Comparison of ENCODE assay signal across 14 mouse cellular contexts in genomic region chr15:27477159-27477558, GRCm38 (mm10). TPM values are rescaled to one million over a fixed set of nuclear protein-coding genes. Genes with fewer than 3 reads are reported as not detected.
DNase-seq lines count a peak whose midpoint lies in the region; ATAC-seq and TF ChIP-seq lines count a peak whose summit lies in the region.
"Had no signal": no experiment of that assay in that cellular context is flagged by ENCODE, and none has a peak within 500 bp of the region (broad histone marks: within the 10 kb centered on the region; RNA-seq: fewer than 3 reads in every experiment).

No protein-coding gene starts in this region.

- no peaks in the 10 kb centered on the region for H3K9me3 ChIP-seq in heart, embryonic 11.5 days (replicated peaks; ENCODE audit: control insufficient read depth, low read length)
- H3K9me3 ChIP-seq in stomach, postnatal 0 days (ENCODE audit: control insufficient read depth, low read length): no peaks in the 10 kb centered on the region
- H3K9me3 ChIP-seq: embryonic facial prominence, embryonic 13.5 days; neural tube, embryonic 12.5 days had no signal

- H3K9ac ChIP-seq in heart, embryonic 11.5 days (ENCODE audit: low read depth, low read length): no peak overlapping the region
- no peak overlapping the region for H3K9ac ChIP-seq in stomach, postnatal 0 days (ENCODE audit: low read length)
- H3K9ac ChIP-seq: embryonic facial prominence, embryonic 13.5 days; neural tube, embryonic 12.5 days had no signal

- no peak for TF ChIP-seq POLR2A in testis, adult 2 months (IDR thresholded peaks at IDR 0.05; ENCODE audit: control insufficient read depth, low read depth, low read length)

- ATAC-seq in heart, embryonic 11.5 days (replicated peaks; ENCODE audit: insufficient number of reproducible peaks, low FRiP score, low TSS enrichment): no peak
- ATAC-seq in stomach, postnatal 0 days (ENCODE audit: low FRiP score, low TSS enrichment): peak; percentile 6; the same call in 1 of the 2 replicates
- ATAC-seq: hindbrain, embryonic 16.5 days had no signal

- H3K27me3 ChIP-seq in heart, embryonic 11.5 days (ENCODE audit: control insufficient read depth, insufficient read depth, low read length): no peaks in the 10 kb centered on the region
- no peaks in the 10 kb centered on the region for H3K27me3 ChIP-seq in testis, adult 2 months (ENCODE audit: control insufficient read depth, insufficient read depth, low read length)
- no peaks in the 10 kb centered on the region for H3K27me3 ChIP-seq in stomach, postnatal 0 days (ENCODE audit: control insufficient read depth, insufficient read depth, low read length)
- H3K27me3 ChIP-seq: embryonic facial prominence, embryonic 13.5 days; neural tube, embryonic 12.5 days had no signal

- H3K4me3 ChIP-seq in heart, embryonic 11.5 days (ENCODE audit: low read depth, low read length): no peak overlapping the region
- peak overlapping the region; percentile 22; the same call in 1 of the 2 replicates for H3K4me3 ChIP-seq in testis, adult 2 months (ENCODE audit: control insufficient read depth, low read depth, low read length)
- no peak overlapping the region for H3K4me3 ChIP-seq in stomach, postnatal 0 days (ENCODE audit: low read depth, low read length)
- H3K4me3 ChIP-seq: embryonic facial prominence, embryonic 13.5 days; neural tube, embryonic 12.5 days had no signal

- peak overlapping the region; percentile 22; the same call in 1 of the 2 replicates for H3K4me2 ChIP-seq in heart, embryonic 11.5 days
- H3K4me2 ChIP-seq in stomach, postnatal 0 days (replicated peaks; ENCODE audit: low read depth): no peak overlapping the region
- H3K4me2 ChIP-seq: embryonic facial prominence, embryonic 13.5 days; neural tube, embryonic 12.5 days had no signal

- TF ChIP-seq CTCF in testis, adult 2 months (IDR thresholded peaks at IDR 0.05; ENCODE audit: control insufficient read depth, insufficient read depth, insufficient replicate concordance, low read depth, low read length): no peak
- TF ChIP-seq CTCF in stomach, postnatal 0 days (IDR thresholded peaks at IDR 0.05; ENCODE audit: low read depth): no peak

- no peaks in the 10 kb centered on the region for H3K36me3 ChIP-seq in heart, embryonic 11.5 days (ENCODE audit: control insufficient read depth, insufficient read depth, low read length)
- H3K36me3 ChIP-seq in testis, adult 2 months (ENCODE audit: control insufficient read depth, insufficient read depth, low read length): no peaks in the 10 kb centered on the region
- no peaks in the 10 kb centered on the region for H3K36me3 ChIP-seq in stomach, postnatal 0 days (ENCODE audit: control insufficient read depth, insufficient read depth, low read length)
- H3K36me3 ChIP-seq: embryonic facial prominence, embryonic 13.5 days; neural tube, embryonic 12.5 days had no signal

- H3K4me1 ChIP-seq in heart, embryonic 11.5 days (ENCODE audit: control insufficient read depth, insufficient read depth, low read length): peaks cover 26% of the 10 kb centered on the region
- peaks cover 3% of the 10 kb centered on the region; the same call in 1 of the 2 replicates for H3K4me1 ChIP-seq in testis, adult 2 months (ENCODE audit: control insufficient read depth, insufficient read depth, low read length)
- 0 out of 2 replicates have a peak, but pooled peaks cover 2% of the 10 kb centered on the region for H3K4me1 ChIP-seq in stomach, postnatal 0 days (replicated peaks; ENCODE audit: control insufficient read depth, insufficient read depth)

- DNase-seq in cerebellum, adult 9-10 months: peak; percentile 16
- DNase-seq in cerebellum, postnatal 10 days: no peak
- no peak for DNase-seq in heart, adult 8-10 months (ENCODE audit: low spot score)
- no peak for DNase-seq in testis, postnatal 14 days (ENCODE audit: low spot score)
- no peak for DNase-seq in stomach, postnatal 0 days (ENCODE audit: low spot score)
- no peak for DNase-seq in thymus, postnatal 10 days (ENCODE audit: low spot score in 2 of 2)
- DNase-seq: gastrocnemius, postnatal 36 days; kidney, adult 2 months; kidney, postnatal 36 days had no signal

- no peak overlapping the region for H3K27ac ChIP-seq in heart, embryonic 11.5 days (ENCODE audit: low read depth, low read length)
- H3K27ac ChIP-seq in testis, adult 2 months (ENCODE audit: control insufficient read depth, insufficient read depth, low read depth, low read length): no peak overlapping the region
- peak overlapping the region; percentile 74 for H3K27ac ChIP-seq in stomach, postnatal 0 days (replicated peaks)
- H3K27ac ChIP-seq: embryonic facial prominence, embryonic 13.5 days; neural tube, embryonic 12.5 days had no signal

- WGBS in heart, embryonic 11.5 days (ENCODE audit: insufficient replicate concordance): 62% methylated on average over 9 of the region's 9 CpGs
- 87% methylated on average over 9 of the region's 9 CpGs for WGBS in stomach, postnatal 0 days

- no peak for TF ChIP-seq EP300 in stomach, postnatal 0 days (optimal IDR thresholded peaks at IDR 0.05)

RNA-seq across cellular contexts. Expression of gene Ank, which starts 10.7 kb away (rescaled TPM):
- polyA plus RNA-seq in heart, embryonic 11.5 days (2014; fragmentation: Nextera tagmentation; extraction: Ambion mirVana): 11.9 and 13.5 TPM in 2 replicates
- total RNA-seq in heart, adult 8-10 months (2022): 100 to 1,000 TPM; 216 to 229 (median 226) TPM
- 7.7 and 9.1 TPM in 2 replicates for polyA plus RNA-seq in testis, adult 2 months (2012; rRNA removed)
- 16.2 and 20.3 TPM in 2 replicates for polyA plus RNA-seq in stomach, postnatal 0 days (2015; fragmentation: Nextera tagmentation; extraction: Ambion mirVana)
